Mouse (Mus musculus) G1E (cell line): ENCODE measurements around the gene Ccdc47.

Experiments used
- CTCF ChIP-seq: IDR thresholded peaks from 2 replicates; pipeline ENCODE4 v1.5.1; 2012; ENCODE audit warnings: low read depth, low read length, inconsistent platforms, mixed read lengths
- GATA1 ChIP-seq: IDR thresholded peaks from 2 replicates; pipeline ENCODE4 v1.6.1; 2012; ENCODE audit warnings: borderline replicate concordance, low read length, inconsistent platforms, mixed read lengths
- POLR2AphosphoS5 ChIP-seq: IDR thresholded peaks from 2 replicates; pipeline ENCODE4 v1.6.1; 2012; ENCODE audit warnings: low read depth, low read length, inconsistent platforms; ENCODE audit not compliant: insufficient replicate concordance
- TAL1 ChIP-seq: conservative IDR thresholded peaks from 2 replicates; pipeline ENCODE4 v1.6.1; 2012; ENCODE audit warnings: low read depth, low read length, inconsistent platforms, mixed read lengths

DNA sequence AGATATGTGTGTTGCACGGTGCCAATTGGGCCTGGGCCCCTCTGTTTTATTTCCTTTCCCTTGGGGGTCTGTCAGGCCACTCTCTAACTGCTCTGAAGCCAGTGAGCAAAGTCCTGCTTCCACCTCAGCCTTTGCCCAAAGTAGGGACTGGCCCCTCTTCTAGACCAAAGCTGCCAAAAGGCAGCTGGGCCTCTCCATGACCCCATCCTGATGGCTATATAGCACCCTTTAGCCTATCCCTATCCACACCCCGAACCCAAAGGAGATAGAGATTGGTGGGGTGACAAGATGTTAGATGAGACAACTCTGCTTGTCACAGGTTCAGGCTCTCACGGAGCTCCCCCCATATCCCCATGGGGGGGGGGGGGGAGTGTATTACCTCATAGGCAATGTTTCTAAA, 60.4 kb downstream of the Ccdc47 start:
- TF ChIP-seq CTCF (no peak), GATA1 (no peak), TAL1 (no peak), POLR2AphosphoS5 (no peak)
